Mouse (Mus musculus): ENCODE measurements around the gene Mtmr12. TPM values are rescaled to one million over a fixed set of nuclear protein-coding genes. Genes with fewer than 3 reads are reported as not detected.

Mtmr12 gene
- polyA plus RNA-seq, 1 experiment from 2014 or later, result 24.8 TPM

GRCm38 (mm10) chr15:12321091-12321787 lies 116.4 kb downstream of the Mtmr12 start, which contains the start of gene Golph3:
TSS of gene Golph3 (plus strand) at chr15:12321450.
- Histone ChIP-seq H3K4me1 (ENCODE audit: control insufficient read depth, insufficient read depth, low read length) (0 out of 2 replicates have a peak, but pooled peaks cover 4% of the 10 kb centered on the region), H3K36me3 (ENCODE audit: control insufficient read depth, insufficient read depth, low read length) (no peaks in the 10 kb centered on the region; the same call in 1 of the 2 replicates), H3K4me2 (ENCODE audit: low read depth, severe bottlenecking) (peak within 1 kb of the TSS; percentile 67), H3K27me3 (ENCODE audit: control insufficient read depth, insufficient read depth, low read length) (no peaks in the 10 kb centered on the region), H3K9me3 (ENCODE audit: control insufficient read depth, low read length) (no peaks in the 10 kb centered on the region), H3K4me3 (ENCODE audit: low read depth, low read length) (peak within 1 kb of the TSS; percentile 93), H3K9ac (ENCODE audit: low read length) (peak within 1 kb of the TSS; percentile 96), H3K27ac (replicated peaks; ENCODE audit: low read depth, low read length) (peak within 1 kb of the TSS; percentile 90)
- peak; percentile 97 for DNase-seq (ENCODE audit: low spot score)
- ATAC-seq (ENCODE audit: insufficient number of reproducible peaks, low FRiP score, low TSS enrichment, low read depth), result peak; percentile 94
- WGBS, result under 1% methylated on average over 73 of the region's 74 CpGs

DNA sequence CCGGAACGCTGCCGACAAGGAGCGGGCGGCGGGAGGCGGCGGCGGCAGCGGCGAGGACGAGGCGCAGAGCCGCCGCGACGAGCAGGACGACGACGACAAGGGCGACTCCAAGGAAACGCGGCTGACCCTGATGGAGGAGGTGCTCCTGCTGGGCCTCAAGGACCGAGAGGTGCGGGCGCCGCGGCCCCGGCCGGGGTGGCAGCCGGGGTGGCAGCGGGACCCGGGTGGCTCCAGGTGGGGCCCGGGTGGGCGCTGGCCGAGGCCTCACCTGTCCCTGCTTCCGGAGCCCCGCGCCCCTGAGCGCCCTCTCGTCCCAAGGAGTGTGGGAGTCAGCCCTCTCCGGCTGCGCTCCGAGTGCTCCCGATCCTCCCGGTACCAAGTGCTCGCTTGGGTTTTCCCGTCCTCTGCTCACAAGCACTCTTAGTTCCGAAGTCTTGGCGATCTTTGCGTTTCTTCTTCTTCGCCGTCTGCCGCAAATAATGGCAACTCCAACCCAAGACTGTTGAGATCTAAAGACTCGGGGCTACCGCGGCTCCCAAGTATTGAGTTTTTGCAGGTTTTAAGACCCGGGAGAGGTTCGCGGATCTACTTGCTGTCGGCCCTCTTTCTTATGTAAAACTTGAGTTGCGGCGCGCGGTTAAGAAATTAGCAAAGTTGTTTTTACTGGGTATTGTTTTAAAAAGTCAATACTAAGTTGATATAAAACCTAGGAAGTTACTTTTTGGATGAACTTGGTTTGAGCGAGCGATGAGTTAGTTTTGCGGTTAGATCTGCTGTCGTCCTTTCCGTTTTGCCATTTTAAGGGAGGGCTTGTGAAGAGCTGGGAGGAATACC lies 117.2 kb downstream of the Mtmr12 start, which contains the start of gene 1810049J17Rik:
1810049J17Rik (minus strand) TSS at position 112 of the 834 bp plus-strand sequence.
- 0 out of 2 replicates have a peak, but pooled peaks have one; percentile 31 for ATAC-seq (ENCODE audit: insufficient number of reproducible peaks, low FRiP score, low TSS enrichment, low read depth)
- Histone ChIP-seq H3K4me3 (ENCODE audit: low read depth, low read length) (peak within 1 kb of the TSS; percentile 93), H3K4me1 (ENCODE audit: control insufficient read depth, insufficient read depth, low read length) (0 out of 2 replicates have a peak, but pooled peaks cover 4% of the 10 kb centered on the region), H3K4me2 (ENCODE audit: low read depth, severe bottlenecking) (peak within 1 kb of the TSS; percentile 67), H3K27me3 (ENCODE audit: control insufficient read depth, insufficient read depth, low read length) (no peaks in the 10 kb centered on the region), H3K9me3 (ENCODE audit: control insufficient read depth, low read length) (no peaks in the 10 kb centered on the region), H3K36me3 (ENCODE audit: control insufficient read depth, insufficient read depth, low read length) (no peaks in the 10 kb centered on the region; the same call in 1 of the 2 replicates), H3K27ac (replicated peaks; ENCODE audit: low read depth, low read length) (peak within 1 kb of the TSS; percentile 90), H3K9ac (ENCODE audit: low read length) (peak within 1 kb of the TSS; percentile 96)
- WGBS, result under 1% methylated on average over 65 of the region's 70 CpGs
- DNase-seq (ENCODE audit: low spot score), result peak; percentile 68

GRCm38 (mm10) chr15:12322676-12323402 lies 118.0 kb downstream of the Mtmr12 start:
- WGBS, result 11% methylated on average over 9 of the region's 9 CpGs
- peak overlapping the region; percentile 93 for H3K4me3 ChIP-seq (ENCODE audit: low read depth, low read length)
- H3K27ac ChIP-seq (replicated peaks; ENCODE audit: low read depth, low read length), result no peak overlapping the region

More at GRCm38 (mm10) chr15:12322676-12323402, 118.0 kb downstream of the Mtmr12 start:
- DNase-seq (ENCODE audit: low spot score) (no peak), ATAC-seq (ENCODE audit: insufficient number of reproducible peaks, low FRiP score, low TSS enrichment, low read depth) (no peak)
- no peaks in the 10 kb centered on the region; the same call in 1 of the 2 replicates for H3K36me3 ChIP-seq (ENCODE audit: control insufficient read depth, insufficient read depth, low read length)
- H3K4me2 ChIP-seq (ENCODE audit: low read depth, severe bottlenecking), result peak overlapping the region; percentile 37
- peak overlapping the region; percentile 96 for H3K9ac ChIP-seq (ENCODE audit: low read length)
- 0 out of 2 replicates have a peak, but pooled peaks cover 4% of the 10 kb centered on the region for H3K4me1 ChIP-seq (ENCODE audit: control insufficient read depth, insufficient read depth, low read length)
- H3K9me3 ChIP-seq (ENCODE audit: control insufficient read depth, low read length), result no peaks in the 10 kb centered on the region
- H3K27me3 ChIP-seq (ENCODE audit: control insufficient read depth, insufficient read depth, low read length), result no peaks in the 10 kb centered on the region

MicroRNA genes within 50 kb of the gene (microRNA counts, 519-probe panel; counts per million panel counts)
- microRNA mmu-miR-1898, result not detected

Small RNAs within 50 kb of the gene (microRNA-seq; reads per million reads assigned to microRNA genes)
- gene Mir1898, result not detected

Other genes with a start within 250 kb of the Mtmr12 start
- 1,109 and 1,116 TPM in 2 replicates for gene Sub1, start 208.0 kb upstream of the Mtmr12 start, polyA plus RNA-seq (2014; fragmentation: Nextera tagmentation; extraction: Ambion mirVana)
- 128 and 135 TPM in 2 replicates for gene Zfr, start 87.2 kb upstream of the Mtmr12 start, polyA plus RNA-seq (2014; fragmentation: Nextera tagmentation; extraction: Ambion mirVana)
- gene Golph3, start 116.4 kb downstream of the Mtmr12 start, polyA plus RNA-seq (2014; fragmentation: Nextera tagmentation; extraction: Ambion mirVana), result 107 and 111 TPM in 2 replicates
- 0.99 and 1.3 TPM in 2 replicates for gene 1810049J17Rik, start 116.9 kb downstream of the Mtmr12 start, polyA plus RNA-seq (2014; fragmentation: Nextera tagmentation; extraction: Ambion mirVana)